Mouse (Mus musculus) intestine, postnatal 0 days (tissue): ENCODE results near the gene Gm5346. TPM values are rescaled to one million over a fixed set of nuclear protein-coding genes. Genes with fewer than 3 reads are reported as not detected.
"Not testable (repeated sequence)": the region's sequence is repeated elsewhere in the genome, so short reads cannot be mapped to it uniquely, and the experiment has no call there.

Source experiments
- ATAC-seq: fragments of 200-750 bp; cut with Nextera tagmentation; 2 replicates; pipeline ENCODE4 v1.8.0; 2017; ENCODE audit warnings: mild to moderate bottlenecking, moderate TSS enrichment, moderate library complexity
- H3K27ac ChIP-seq: fragments of 300-500 bp; sonication (generic); 2 replicates; pipeline ENCODE4 v1.5.1; 2014; ENCODE audit warnings: mild to moderate bottlenecking, low read depth, low read length, moderate library complexity
- H3K27me3 ChIP-seq: fragments of 300-500 bp; sonication (generic); replicated peaks from 2 replicates; pipeline ENCODE4 v1.6.1; 2014; ENCODE audit warnings: low read length, mixed read lengths; ENCODE audit not compliant: control insufficient read depth, insufficient read depth
- H3K36me3 ChIP-seq: fragments of 300-500 bp; sonication (generic); 2 replicates; pipeline ENCODE4 v1.6.1; 2014; ENCODE audit warnings: mild to moderate bottlenecking, moderate library complexity; ENCODE audit not compliant: control insufficient read depth, insufficient read depth
- H3K4me1 ChIP-seq: fragments of 300-500 bp; sonication (generic); replicated peaks from 2 replicates; pipeline ENCODE4 v1.6.1; 2014; ENCODE audit warnings: antibody characterized with exemption, low read length, mixed read lengths; ENCODE audit not compliant: control insufficient read depth, insufficient read depth
- H3K4me2 ChIP-seq: fragments of 300-500 bp; sonication (generic); replicated peaks from 2 replicates; pipeline ENCODE4 v1.6.1; 2014; ENCODE audit warnings: low read depth, mild to moderate bottlenecking, moderate library complexity
- H3K4me3 ChIP-seq: fragments of 300-500 bp; sonication (generic); 2 replicates; pipeline ENCODE4 v1.5.1; 2014; ENCODE audit warnings: low read depth, low read length
- H3K9ac ChIP-seq: fragments of 300-500 bp; sonication (generic); 2 replicates; pipeline ENCODE4 v1.6.1; 2014; ENCODE audit warnings: mild to moderate bottlenecking, low read depth, low read length
- H3K9me3 ChIP-seq: fragments of 300-500 bp; sonication (generic); 2 replicates; pipeline ENCODE4 v1.6.1; 2016; ENCODE audit warnings: mixed run types; ENCODE audit not compliant: control insufficient read depth
- CTCF ChIP-seq: sonication (generic); IDR thresholded peaks from 2 replicates; pipeline ENCODE4 v1.5.1; 2016; ENCODE audit warnings: low read depth, mild to moderate bottlenecking, control low read depth, antibody characterized with exemption, moderate library complexity
- WGBS: fragments of 180-500 bp; shearing (Covaris S2); extraction: QIAGEN DNeasy Blood & Tissue Kit; methylation state at CpG from one replicate; pipeline ENCODE4 v1.1.7; 2014; 5-methylcytosine and 5-hydroxymethylcytosine counted together
- polyA plus RNA-seq: library from polyadenylated mRNA; unstranded; fragments of >200 nt; fragmentation: Nextera tagmentation; extraction: Ambion mirVana; gene quantifications from 2 replicates; pipeline ENCODE4 v1.2.1, GENCODE M21; 2015

The Gm5346 gene
- not detected in 2 replicates for polyA plus RNA-seq

GRCm38 (mm10) chr8:43627176-43627575 lies at the start of gene Gm5346:
TSS of gene Gm5346 (minus strand) at chr8:43627276.
- no peaks in the 10 kb centered on the region for H3K36me3 ChIP-seq
- no peaks in the 10 kb centered on the region for H3K4me1 ChIP-seq
- ATAC-seq = no peak
- H3K9ac ChIP-seq = no peak within 1 kb of the TSS
- no peak within 1 kb of the TSS for H3K27ac ChIP-seq
- H3K4me3 ChIP-seq = no peak within 1 kb of the TSS
- no peak within 1 kb of the TSS for H3K4me2 ChIP-seq
- TF ChIP-seq CTCF = no peak
- 87% methylated on average over 3 of the region's 3 CpGs for WGBS
- no peaks in the 10 kb centered on the region for H3K27me3 ChIP-seq
- H3K9me3 ChIP-seq = no peaks in the 10 kb centered on the region

DNA sequence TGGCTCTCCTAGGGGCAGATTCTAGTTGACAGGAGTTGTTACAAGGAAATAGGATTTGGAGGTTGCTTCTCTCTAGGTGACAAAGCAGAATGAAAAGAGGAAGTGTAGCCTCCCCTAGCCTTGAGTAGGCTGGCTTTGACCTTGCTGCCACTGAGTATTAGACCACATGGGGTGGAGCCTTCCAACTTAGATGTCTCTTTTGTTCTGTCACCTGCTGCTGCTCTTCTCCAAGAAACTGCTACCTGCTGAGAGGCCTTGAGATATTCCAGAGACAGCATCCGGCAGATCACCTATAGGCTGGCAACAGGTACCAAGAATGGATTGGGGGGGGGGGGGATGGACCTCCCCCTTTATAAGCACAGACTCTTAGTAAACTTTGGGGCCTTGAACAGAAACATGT lies 11.0 kb downstream of the Gm5346 start:
- ATAC-seq = no peak
- 89% methylated on average over 1 of the region's 1 CpGs for WGBS
- Histone ChIP-seq H3K27me3 (no peaks in the 10 kb centered on the region), H3K9ac (no peak overlapping the region), H3K4me2 (no peak overlapping the region), H3K9me3 (no peaks in the 10 kb centered on the region), H3K4me1 (no peaks in the 10 kb centered on the region), H3K4me3 (no peak overlapping the region), H3K36me3 (no peaks in the 10 kb centered on the region), H3K27ac (no peak overlapping the region)
- no peak for TF ChIP-seq CTCF

- H3K4me1 ChIP-seq, H3K4me3 ChIP-seq, H3K27ac ChIP-seq, H3K27me3 ChIP-seq, ATAC-seq, H3K36me3 ChIP-seq, H3K4me2 ChIP-seq, H3K9ac ChIP-seq, H3K9me3 ChIP-seq: not testable (repeated sequence)
- WGBS = 76% methylated on average over 13 of the region's 13 CpGs
Measured at GRCm38 (mm10) chr8:43603657-43604056, 23.4 kb downstream of the Gm5346 start.

GRCm38 (mm10) chr8:43603166-43603565 lies 23.9 kb downstream of the Gm5346 start:
- H3K4me3 ChIP-seq, H3K27me3 ChIP-seq, H3K4me2 ChIP-seq, ATAC-seq, H3K36me3 ChIP-seq, H3K27ac ChIP-seq, H3K9ac ChIP-seq, H3K4me1 ChIP-seq, H3K9me3 ChIP-seq: not testable (repeated sequence)
- 90% methylated on average over 15 of the region's 15 CpGs for WGBS

DNA sequence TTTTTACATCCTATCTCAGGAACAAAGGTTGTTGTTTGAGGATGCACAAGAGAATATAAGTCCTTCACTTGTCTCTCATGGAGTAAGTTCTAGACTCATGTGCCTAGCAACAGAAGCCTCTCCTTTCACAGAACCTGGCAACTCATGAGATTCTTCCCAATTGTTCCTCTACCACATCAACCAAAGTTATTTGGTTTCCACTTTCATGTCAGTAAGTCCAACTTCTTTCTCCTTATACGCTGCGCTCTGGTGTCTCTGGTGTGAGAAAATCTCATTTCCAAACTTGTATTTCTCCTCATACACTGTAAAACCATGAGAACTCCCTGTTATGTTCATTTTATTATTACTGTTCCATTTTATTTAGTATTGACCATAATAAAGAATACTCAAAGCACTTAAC lies 50.5 kb downstream of the Gm5346 start, which contains the start of gene Adam26a:
Adam26a (minus strand) TSS at position 101 of the 400 bp plus-strand sequence.
- H3K9ac ChIP-seq, H3K4me1 ChIP-seq, H3K27ac ChIP-seq, ATAC-seq, H3K36me3 ChIP-seq, H3K9me3 ChIP-seq, H3K4me2 ChIP-seq, H3K4me3 ChIP-seq, H3K27me3 ChIP-seq: not testable (repeated sequence)
- WGBS = 93% methylated on average over 2 of the region's 2 CpGs

Other genes starting within 250 kb of the Gm5346 start
- gene Adam26b, start 99.2 kb downstream of the Gm5346 start, polyA plus RNA-seq = not detected in 2 replicates
- gene Adam26a, start 50.6 kb downstream of the Gm5346 start, polyA plus RNA-seq = not detected in 2 replicates
- not detected in 2 replicates for gene Adam34, start 82.8 kb upstream of the Gm5346 start, polyA plus RNA-seq